Mouse (Mus musculus) embryo, embryonic 11.5 days (tissue): ENCODE data around the gene Lrrtm1.

Source experiments
- DNase-seq: peaks from one replicate; pipeline ENCODE4 v3.0.0-alpha.2; 2012; ENCODE audit warnings: low read depth, low spot score

Gene Lrrtm1

DNA sequence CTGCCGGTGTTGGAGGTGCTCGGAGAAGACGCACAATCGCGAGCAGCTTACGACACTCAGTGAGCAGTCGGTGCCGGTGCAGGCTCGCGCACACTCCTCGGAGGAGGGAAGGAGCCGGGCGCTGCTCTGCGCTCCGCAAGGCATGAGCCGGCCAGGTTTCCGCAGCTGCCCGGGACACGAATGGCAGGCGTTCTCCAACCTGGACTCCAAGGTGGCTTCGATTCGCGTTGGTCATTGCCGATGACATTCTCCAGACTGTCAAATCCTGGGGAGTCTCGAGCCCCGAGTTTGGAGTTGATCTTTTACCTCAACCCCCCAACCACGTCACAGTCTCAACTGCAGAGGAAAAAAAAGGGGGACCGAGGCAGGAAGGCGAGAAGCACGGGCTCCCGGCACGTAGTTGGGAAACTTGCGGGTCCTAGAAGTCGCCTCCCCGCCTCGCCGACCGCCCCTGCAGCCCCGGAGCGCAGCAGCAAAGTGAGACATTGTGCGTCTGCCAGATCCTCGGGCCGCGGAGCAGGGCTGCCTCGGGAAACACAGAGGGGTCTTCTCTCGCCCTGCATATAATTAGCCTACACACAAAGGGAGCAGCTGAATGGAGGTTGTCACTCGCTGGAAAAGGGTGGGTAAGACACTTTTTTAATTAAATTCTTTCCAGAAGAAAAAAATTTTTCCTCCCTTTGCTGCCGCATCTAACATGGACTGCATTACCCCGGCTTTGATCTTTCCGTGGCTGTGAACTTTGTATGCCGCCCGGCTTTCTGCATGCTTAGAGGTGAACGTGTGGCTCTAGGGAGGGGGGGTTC is at the start of gene Lrrtm1:
Gene Lrrtm1, plus strand, starts transcription at position 89 of the 806 bp plus-strand sequence.
- DNase-seq = peak; percentile 19

DNA sequence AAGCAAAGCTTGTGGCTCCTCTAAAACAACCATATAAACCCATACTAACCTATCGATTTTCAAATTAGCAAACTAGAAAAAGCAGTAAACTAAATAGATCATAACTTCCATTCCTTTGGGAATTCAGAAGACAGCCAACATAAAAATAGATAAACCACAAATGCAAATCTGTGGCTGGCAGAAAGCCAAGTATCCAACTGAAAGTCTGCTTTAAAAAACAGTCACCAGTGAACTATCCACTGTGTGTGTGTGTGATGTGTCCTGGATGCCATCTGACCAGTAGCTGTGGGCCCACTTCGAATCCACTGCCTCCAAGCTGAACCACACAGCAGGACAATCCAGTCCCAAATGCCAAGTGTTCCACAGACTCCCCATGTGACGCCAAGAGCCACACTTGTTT is 45.8 kb upstream of the Lrrtm1 start:
- DNase-seq = no peak

DNA sequence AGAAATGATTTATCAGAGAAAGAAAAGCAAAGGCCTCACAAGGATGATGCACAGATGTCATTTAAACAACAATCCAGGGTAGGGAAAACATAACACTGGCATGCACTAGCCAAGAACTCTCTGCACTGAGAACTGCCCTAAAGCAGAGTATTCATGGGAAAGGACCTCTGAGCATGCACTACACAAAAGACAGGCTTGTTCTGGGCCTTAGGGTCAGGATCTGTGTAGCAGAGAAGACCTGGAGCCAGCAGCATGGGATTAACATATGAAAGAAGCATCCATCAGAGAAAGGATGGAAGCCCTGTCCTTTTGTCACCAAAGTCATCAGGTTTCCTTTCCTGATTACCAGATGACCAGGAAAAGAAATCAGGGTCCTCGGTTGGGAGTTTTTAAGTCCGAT is 43.1 kb upstream of the Lrrtm1 start:
- DNase-seq = no peak

GRCm38 (mm10) chr6:77209183-77209582 is 33.3 kb upstream of the Lrrtm1 start:
- DNase-seq = no peak

DNA sequence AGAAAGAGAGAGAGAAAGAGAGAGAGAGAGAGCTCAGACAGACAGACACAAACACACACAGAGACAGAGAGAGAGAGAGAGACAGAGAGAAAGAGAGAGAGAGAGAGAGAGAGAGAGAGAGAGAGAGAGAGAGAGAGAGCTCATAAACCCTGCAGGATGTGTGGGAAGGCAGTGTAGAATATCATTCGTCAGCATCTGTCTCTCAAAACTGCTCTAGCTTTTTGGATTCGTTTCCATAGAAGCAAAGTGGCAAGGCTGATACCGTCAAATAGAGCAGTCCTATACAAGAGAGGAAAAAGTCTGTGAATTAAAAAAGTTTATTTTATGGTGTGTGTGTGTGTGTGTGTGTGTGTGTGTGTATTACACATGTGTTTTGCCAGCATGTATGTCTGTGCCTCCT is 32.6 kb upstream of the Lrrtm1 start:
- no peak for DNase-seq

GRCm38 (mm10) chr6:77213757-77214409 is 28.6 kb upstream of the Lrrtm1 start:
- DNase-seq = peak; percentile 27

DNA sequence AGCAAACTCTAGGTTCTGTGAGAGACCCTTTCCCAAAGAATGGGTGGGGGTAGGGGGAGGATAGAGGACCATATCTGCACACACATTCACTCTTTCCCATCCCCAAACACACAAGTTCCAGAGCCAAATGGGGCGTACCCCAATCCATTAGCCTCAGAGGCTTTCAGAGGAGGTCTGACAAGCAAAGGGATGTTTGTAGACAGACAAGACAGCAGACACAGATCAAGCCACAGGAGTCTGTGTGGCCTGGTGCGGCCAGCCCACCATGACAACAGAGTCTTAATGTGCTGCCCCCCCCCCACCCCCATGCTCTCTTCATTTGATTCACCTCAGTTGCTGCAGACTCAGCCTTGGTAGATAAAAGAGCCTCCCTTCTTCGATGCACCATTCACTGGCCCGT is 27.2 kb upstream of the Lrrtm1 start:
- DNase-seq = no peak

- DNase-seq = peak; percentile 19
These were observed 23.6 kb upstream of the Lrrtm1 start for GRCm38 (mm10) chr6:77218875-77219274.

DNA sequence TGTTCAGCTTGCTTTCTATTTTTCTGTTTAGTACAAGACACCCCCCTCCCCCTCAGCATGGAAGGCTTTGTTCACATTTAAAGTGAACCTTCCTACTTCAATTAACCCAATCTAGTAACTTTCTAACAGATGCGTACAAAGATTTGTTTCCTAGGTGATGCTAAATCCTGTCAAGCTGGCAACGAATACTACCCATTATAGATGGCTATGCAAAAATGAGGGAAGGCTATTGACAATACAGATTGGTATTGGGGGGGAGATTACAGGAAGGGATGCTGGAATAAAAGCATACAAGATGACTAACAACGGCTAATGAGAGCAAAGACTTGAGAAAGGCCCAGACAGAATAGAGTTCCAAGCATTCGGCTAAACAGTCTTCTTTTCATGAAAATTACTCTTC is 21.7 kb upstream of the Lrrtm1 start:
- no peak for DNase-seq

GRCm38 (mm10) chr6:77222849-77223638 is 19.4 kb upstream of the Lrrtm1 start:
- no peak for DNase-seq

- DNase-seq = no peak
These were observed 2.1 kb upstream of the Lrrtm1 start for GRCm38 (mm10) chr6:77240426-77240825.

GRCm38 (mm10) chr6:77243541-77244231 is 1.2 kb downstream of the Lrrtm1 start:
- DNase-seq = peak; percentile 19

DNA sequence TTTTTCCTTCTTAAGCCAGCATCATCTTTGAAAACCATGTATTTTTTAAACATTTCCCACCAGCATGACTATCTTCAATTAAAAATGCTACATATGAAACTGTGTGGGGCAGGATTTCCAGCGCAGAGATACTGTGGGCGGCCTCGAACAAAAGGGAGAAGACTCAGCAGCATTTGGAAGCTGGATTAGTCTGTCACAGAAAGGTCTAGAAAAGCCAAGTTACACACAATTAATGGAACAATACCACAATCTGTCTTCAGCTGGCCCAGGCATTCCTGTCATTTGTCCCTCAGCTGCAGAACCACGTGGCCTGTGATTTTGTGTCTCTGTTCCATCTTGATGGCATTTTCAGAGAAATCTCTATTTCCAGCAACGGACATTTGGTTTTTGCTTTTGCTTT is 11.0 kb downstream of the Lrrtm1 start:
- DNase-seq = no peak

DNA sequence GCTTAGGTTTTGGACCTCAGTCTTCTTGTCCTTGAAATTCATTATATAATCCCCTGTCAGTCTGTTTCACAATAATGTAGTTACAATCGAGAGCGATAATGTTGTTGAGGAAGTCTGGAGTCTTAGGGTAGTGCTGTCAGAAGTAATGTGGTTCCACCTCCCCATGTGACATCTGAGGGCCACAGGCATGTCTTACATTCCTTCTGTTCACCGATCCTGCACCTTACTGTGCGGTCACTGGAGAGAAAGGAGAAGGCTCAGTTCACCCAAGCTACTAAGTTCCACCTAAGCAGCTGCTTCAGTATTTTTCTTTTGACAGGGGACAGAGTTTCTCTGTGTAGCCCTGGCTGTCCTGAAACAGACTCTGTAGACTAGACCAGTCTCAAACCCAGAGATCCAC is 13.9 kb downstream of the Lrrtm1 start:
- DNase-seq = no peak

DNA sequence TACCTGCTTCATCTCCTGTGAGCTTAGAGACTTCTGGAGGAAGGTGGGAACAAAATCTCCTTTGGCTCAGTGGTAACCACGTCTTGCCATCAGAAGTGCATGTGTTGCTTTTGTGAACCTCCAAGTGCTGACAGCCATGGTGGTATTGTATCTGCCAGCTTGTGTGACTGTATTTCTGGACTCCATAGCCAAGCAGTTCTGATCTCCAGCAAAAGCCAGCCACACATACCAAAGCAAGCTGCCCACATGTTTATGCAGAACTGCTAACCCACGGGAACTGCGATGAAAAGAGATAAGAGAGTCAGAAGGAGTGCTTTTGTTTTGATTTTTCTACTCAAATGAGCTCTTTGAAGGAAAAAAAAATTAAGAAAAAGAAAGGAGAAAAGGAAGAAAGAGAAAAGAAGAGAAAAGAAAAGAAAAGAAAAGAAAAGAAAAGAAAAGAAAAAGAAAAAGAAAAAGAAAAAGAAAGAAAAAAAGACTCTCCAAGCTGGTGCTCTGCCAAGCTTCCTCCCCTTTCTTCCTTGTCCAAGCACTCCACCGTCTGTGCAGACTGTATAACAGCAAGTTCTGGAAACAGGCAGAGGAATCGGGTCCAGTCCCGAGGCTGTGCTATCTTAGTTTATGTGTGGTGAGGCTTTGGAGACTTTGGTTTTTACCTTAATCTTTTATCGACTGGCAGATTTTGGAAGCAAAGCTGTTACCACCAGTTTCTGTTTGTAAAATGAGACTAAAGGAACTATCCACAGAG is 15.0 kb downstream of the Lrrtm1 start:
- no peak for DNase-seq

DNA sequence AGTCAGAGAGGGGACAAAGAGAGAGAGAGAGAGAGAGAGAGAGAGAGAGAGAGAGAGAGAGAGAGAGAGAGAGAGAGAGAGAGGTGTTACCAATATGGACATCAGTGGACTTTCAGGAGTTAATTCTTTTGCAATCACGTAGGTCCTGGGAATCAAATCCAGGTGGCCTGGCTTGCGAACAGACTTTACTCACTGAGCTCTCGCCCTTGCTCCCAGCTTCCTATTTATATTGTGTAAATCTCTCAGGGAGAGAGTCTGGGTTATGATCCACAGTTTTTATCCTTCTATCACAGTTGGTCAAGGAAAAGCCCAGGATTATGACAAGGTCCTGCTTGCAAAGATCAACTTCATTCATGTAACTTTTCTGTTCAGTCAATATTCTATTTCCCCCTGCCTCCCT is 22.7 kb downstream of the Lrrtm1 start:
- DNase-seq = no peak

DNA sequence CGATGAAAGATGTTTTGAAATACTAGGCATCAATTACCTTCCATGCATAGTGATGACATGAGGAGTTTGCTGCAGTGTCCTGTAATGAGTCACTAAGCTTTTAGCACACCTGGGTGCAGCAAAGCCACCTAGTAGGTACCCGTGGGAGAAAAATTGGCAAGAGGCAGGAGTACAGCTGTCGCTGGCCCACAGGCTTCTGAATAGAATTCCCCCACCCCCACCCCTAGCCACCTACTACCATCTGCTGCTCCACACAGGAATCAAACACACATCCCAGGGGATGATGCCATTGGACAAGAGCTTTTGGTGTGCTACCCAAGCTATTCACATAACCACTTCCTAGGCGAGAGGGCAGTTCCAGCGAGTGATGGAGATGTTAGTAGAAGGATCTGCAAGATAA is 36.3 kb downstream of the Lrrtm1 start:
- DNase-seq = no peak

- no peak for DNase-seq
These were observed 43.8 kb downstream of the Lrrtm1 start for GRCm38 (mm10) chr6:77286317-77286716.

DNA sequence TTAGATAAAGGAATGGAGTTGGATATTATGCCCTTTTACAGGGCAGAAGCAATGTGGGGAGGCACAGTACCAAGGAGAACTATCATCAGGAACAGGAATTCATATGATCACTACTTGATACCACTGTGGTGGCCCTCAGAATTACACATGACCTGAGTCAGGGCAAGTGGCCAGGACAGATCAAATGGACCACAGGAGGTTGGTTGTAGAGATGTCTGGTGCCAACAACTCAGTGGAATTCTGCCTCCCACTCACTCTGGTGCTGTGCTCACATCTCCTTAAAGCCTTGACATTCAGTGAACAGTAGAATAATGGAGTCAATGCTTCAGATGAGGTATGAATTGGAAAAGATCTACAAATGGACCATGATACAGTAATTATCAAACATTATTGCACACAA is 45.9 kb downstream of the Lrrtm1 start:
- no peak for DNase-seq

DNA sequence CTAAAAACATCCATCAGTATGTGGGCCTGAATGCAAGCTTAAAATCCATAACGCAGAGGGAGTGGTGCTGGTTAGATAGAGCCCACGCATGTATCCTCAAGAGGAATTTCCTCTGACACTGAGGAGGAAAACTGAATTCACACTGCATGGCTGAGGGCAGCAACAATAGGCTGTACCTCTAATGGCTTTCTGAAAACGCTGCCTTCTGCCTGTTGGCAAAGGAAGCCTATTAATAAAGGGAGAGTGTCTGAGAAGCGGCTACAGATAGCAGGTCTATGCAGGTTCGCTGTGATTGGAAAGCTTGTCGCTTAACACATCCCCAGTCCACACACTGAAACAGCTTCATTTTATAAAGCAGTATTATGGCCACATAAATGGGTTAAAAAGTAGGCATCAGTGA is 48.9 kb downstream of the Lrrtm1 start:
- DNase-seq = no peak

- no peak for DNase-seq
These were observed 58.8 kb downstream of the Lrrtm1 start for GRCm38 (mm10) chr6:77301305-77301704.
